Mouse (Mus musculus): ENCODE results near the gene Spred1. TPM values are rescaled to one million over a fixed set of nuclear protein-coding genes. Genes with fewer than 3 reads are reported as not detected.

Spred1 gene
- polyA plus RNA-seq, 1 experiment from 2014 or later, result 5.8 TPM

DNA sequence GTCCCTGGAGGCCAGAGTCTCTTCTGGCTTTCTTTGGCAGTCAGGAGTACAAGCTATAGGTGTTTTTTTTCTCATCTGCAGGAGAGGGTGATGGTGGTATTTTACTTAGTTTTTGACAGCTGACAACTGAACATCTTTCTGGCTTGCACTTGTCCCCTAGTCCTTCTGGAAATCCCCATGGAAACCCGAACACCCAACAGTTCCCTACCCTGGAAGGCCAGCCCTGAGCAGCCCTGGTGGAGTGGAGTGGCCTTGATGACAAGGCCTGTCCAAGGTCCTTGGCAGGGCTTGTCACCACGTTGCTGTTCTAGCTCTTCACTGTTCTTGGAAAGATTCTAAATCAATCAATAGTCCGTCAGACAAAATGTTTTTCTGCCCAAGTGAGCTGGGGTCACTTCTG, 83.4 kb downstream of the Spred1 start:
- DNase-seq (ENCODE audit: low spot score) (no peak), ATAC-seq (ENCODE audit: low FRiP score, low TSS enrichment) (no peak)
- WGBS, result 62% methylated on average over 3 of the region's 3 CpGs
- Histone ChIP-seq H3K4me1 (replicated peaks; ENCODE audit: control insufficient read depth, insufficient read depth) (no peaks in the 10 kb centered on the region), H3K36me3 (ENCODE audit: control insufficient read depth, insufficient read depth, low read length) (no peaks in the 10 kb centered on the region), H3K9me3 (ENCODE audit: control insufficient read depth, low read length) (no peaks in the 10 kb centered on the region), H3K27ac (replicated peaks) (no peak overlapping the region), H3K27me3 (ENCODE audit: control insufficient read depth, insufficient read depth, low read length) (no peaks in the 10 kb centered on the region), H3K4me2 (replicated peaks; ENCODE audit: low read depth) (no peak overlapping the region), H3K4me3 (ENCODE audit: low read depth, low read length) (no peak overlapping the region), H3K9ac (ENCODE audit: low read length) (no peak overlapping the region)
- no peak for TF ChIP-seq EP300 (optimal IDR thresholded peaks at IDR 0.05)
- no peak for TF ChIP-seq CTCF (IDR thresholded peaks at IDR 0.05; ENCODE audit: low read depth)

- DNase-seq (ENCODE audit: low spot score), result no peak
- TF ChIP-seq EP300 (optimal IDR thresholded peaks at IDR 0.05) (no peak), CTCF (IDR thresholded peaks at IDR 0.05; ENCODE audit: low read depth) (no peak)
- H3K4me3 ChIP-seq (ENCODE audit: low read depth, low read length), result no peak overlapping the region
- no peak overlapping the region for H3K27ac ChIP-seq (replicated peaks)
- WGBS, result 73% methylated on average over 6 of the region's 6 CpGs
- no peaks in the 10 kb centered on the region for H3K27me3 ChIP-seq (ENCODE audit: control insufficient read depth, insufficient read depth, low read length)
- ATAC-seq (ENCODE audit: low FRiP score, low TSS enrichment), result no peak
- no peaks in the 10 kb centered on the region for H3K36me3 ChIP-seq (ENCODE audit: control insufficient read depth, insufficient read depth, low read length)
- no peak overlapping the region for H3K4me2 ChIP-seq (replicated peaks; ENCODE audit: low read depth)
- no peaks in the 10 kb centered on the region for H3K4me1 ChIP-seq (replicated peaks; ENCODE audit: control insufficient read depth, insufficient read depth)
- H3K9me3 ChIP-seq (ENCODE audit: control insufficient read depth, low read length), result no peaks in the 10 kb centered on the region
- H3K9ac ChIP-seq (ENCODE audit: low read length), result no peak overlapping the region
Measured at GRCm38 (mm10) chr2:117205066-117205465, 83.9 kb downstream of the Spred1 start.

- Histone ChIP-seq H3K4me3 (ENCODE audit: low read depth, low read length) (no peak overlapping the region), H3K27me3 (ENCODE audit: control insufficient read depth, insufficient read depth, low read length) (no peaks in the 10 kb centered on the region), H3K9ac (ENCODE audit: low read length) (no peak overlapping the region), H3K36me3 (ENCODE audit: control insufficient read depth, insufficient read depth, low read length) (no peaks in the 10 kb centered on the region), H3K9me3 (ENCODE audit: control insufficient read depth, low read length) (no peaks in the 10 kb centered on the region), H3K4me1 (replicated peaks; ENCODE audit: control insufficient read depth, insufficient read depth) (no peaks in the 10 kb centered on the region), H3K4me2 (replicated peaks; ENCODE audit: low read depth) (peak overlapping the region; percentile 38), H3K27ac (replicated peaks) (no peak overlapping the region)
- ATAC-seq (ENCODE audit: low FRiP score, low TSS enrichment), result peak; percentile 90
- peak; percentile 55 for DNase-seq (ENCODE audit: low spot score)
- WGBS, result 3% methylated on average over 6 of the region's 6 CpGs
- no peak for TF ChIP-seq EP300 (optimal IDR thresholded peaks at IDR 0.05)
- no peak for TF ChIP-seq CTCF (IDR thresholded peaks at IDR 0.05; ENCODE audit: low read depth)
Measured at GRCm38 (mm10) chr2:117210416-117211085, 89.4 kb downstream of the Spred1 start.

- no peaks in the 10 kb centered on the region for H3K9me3 ChIP-seq (ENCODE audit: control insufficient read depth, low read length)
- WGBS, result 72% methylated on average over 2 of the region's 2 CpGs
- no peak overlapping the region for H3K27ac ChIP-seq (replicated peaks)
- no peak overlapping the region for H3K4me2 ChIP-seq (replicated peaks; ENCODE audit: low read depth)
- no peak for ATAC-seq (ENCODE audit: low FRiP score, low TSS enrichment)
- no peaks in the 10 kb centered on the region for H3K27me3 ChIP-seq (ENCODE audit: control insufficient read depth, insufficient read depth, low read length)
- no peak overlapping the region for H3K9ac ChIP-seq (ENCODE audit: low read length)
- H3K4me3 ChIP-seq (ENCODE audit: low read depth, low read length), result no peak overlapping the region
- H3K4me1 ChIP-seq (replicated peaks; ENCODE audit: control insufficient read depth, insufficient read depth), result no peaks in the 10 kb centered on the region
- H3K36me3 ChIP-seq (ENCODE audit: control insufficient read depth, insufficient read depth, low read length), result no peaks in the 10 kb centered on the region
- no peak for DNase-seq (ENCODE audit: low spot score)
- peak; percentile 46 for TF ChIP-seq CTCF (IDR thresholded peaks at IDR 0.05; ENCODE audit: low read depth)
- TF ChIP-seq EP300 (optimal IDR thresholded peaks at IDR 0.05), result no peak
Measured at GRCm38 (mm10) chr2:117216152-117216551, 95.0 kb downstream of the Spred1 start.

DNA sequence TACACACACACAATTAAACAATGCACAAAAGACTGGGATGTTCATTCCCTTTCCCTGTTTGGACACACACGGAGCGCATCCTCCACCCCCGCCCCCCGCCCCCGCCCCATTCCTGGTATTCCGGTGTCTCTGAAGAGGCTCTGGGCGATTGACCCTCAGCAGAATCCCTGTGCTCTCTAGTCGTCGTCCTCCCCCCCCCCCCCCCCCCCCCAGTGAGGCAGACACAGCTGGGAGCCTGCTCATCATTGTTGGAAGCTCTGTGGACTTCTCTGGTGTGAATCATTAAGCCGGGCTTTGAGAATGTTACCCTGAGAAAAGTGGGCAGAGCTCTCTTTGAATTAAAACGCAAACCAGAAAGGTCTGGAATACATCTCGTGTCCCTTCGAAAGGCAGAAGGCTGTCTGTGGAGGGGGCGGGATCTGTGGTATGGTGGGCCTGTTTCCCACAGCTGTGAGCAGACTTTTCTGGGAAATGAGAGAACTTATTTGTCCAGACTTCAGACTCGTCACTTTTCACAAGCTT, 96.6 kb downstream of the Spred1 start:
- no peaks in the 10 kb centered on the region for H3K27me3 ChIP-seq (ENCODE audit: control insufficient read depth, insufficient read depth, low read length)
- no peaks in the 10 kb centered on the region for H3K9me3 ChIP-seq (ENCODE audit: control insufficient read depth, low read length)
- no peak overlapping the region; the same call in 1 of the 2 replicates for H3K4me2 ChIP-seq (replicated peaks; ENCODE audit: low read depth)
- ATAC-seq (ENCODE audit: low FRiP score, low TSS enrichment), result peak; percentile 76
- H3K4me1 ChIP-seq (replicated peaks; ENCODE audit: control insufficient read depth, insufficient read depth), result no peaks in the 10 kb centered on the region
- TF ChIP-seq CTCF (IDR thresholded peaks at IDR 0.05; ENCODE audit: low read depth) (no peak), EP300 (optimal IDR thresholded peaks at IDR 0.05) (no peak)
- peak; percentile 30 for DNase-seq (ENCODE audit: low spot score)
- H3K9ac ChIP-seq (ENCODE audit: low read length), result no peak overlapping the region
- H3K4me3 ChIP-seq (ENCODE audit: low read depth, low read length), result no peak overlapping the region
- WGBS, result 15% methylated on average over 15 of the region's 15 CpGs
- H3K36me3 ChIP-seq (ENCODE audit: control insufficient read depth, insufficient read depth, low read length), result no peaks in the 10 kb centered on the region
- peak overlapping the region; percentile 14 for H3K27ac ChIP-seq (replicated peaks)

- no peak overlapping the region for H3K27ac ChIP-seq (replicated peaks)
- H3K9me3 ChIP-seq (ENCODE audit: control insufficient read depth, low read length), result no peaks in the 10 kb centered on the region
- H3K9ac ChIP-seq (ENCODE audit: low read length), result no peak overlapping the region
- no peak overlapping the region for H3K4me3 ChIP-seq (ENCODE audit: low read depth, low read length)
- TF ChIP-seq CTCF (IDR thresholded peaks at IDR 0.05; ENCODE audit: low read depth), result no peak
- no peak for TF ChIP-seq EP300 (optimal IDR thresholded peaks at IDR 0.05)
- no peaks in the 10 kb centered on the region for H3K27me3 ChIP-seq (ENCODE audit: control insufficient read depth, insufficient read depth, low read length)
- no peaks in the 10 kb centered on the region for H3K36me3 ChIP-seq (ENCODE audit: control insufficient read depth, insufficient read depth, low read length)
- no peaks in the 10 kb centered on the region for H3K4me1 ChIP-seq (replicated peaks; ENCODE audit: control insufficient read depth, insufficient read depth)
- DNase-seq (ENCODE audit: low spot score) (no peak), ATAC-seq (ENCODE audit: low FRiP score, low TSS enrichment) (no peak)
- no peak overlapping the region for H3K4me2 ChIP-seq (replicated peaks; ENCODE audit: low read depth)
- 82% methylated on average over 4 of the region's 4 CpGs for WGBS
Measured at GRCm38 (mm10) chr2:117219536-117219935, 98.4 kb downstream of the Spred1 start.

All from stomach, postnatal 0 days (tissue).